8 mouse cellular contexts compared by ENCODE assay signal in genomic region chr11:93531029-93531680, GRCm38 (mm10).
A peak's percentile ranks its signal among the peaks of the same experiment; 100 is the strongest.
DNase-seq lines count a peak whose midpoint lies in the region; ATAC-seq and TF ChIP-seq lines count a peak whose summit lies in the region.

No protein-coding gene starts in this region.

- no peaks in the 10 kb centered on the region for H3K79me2 ChIP-seq in heart, adult 2 months (replicated peaks; ENCODE audit: control insufficient read depth, insufficient read depth, low read length)

- H3K4me3 ChIP-seq in heart, adult 2 months = no peak overlapping the region
- H3K4me3 ChIP-seq in stomach, embryonic 14.5 days (ENCODE audit: low read depth, low read length) = no peak overlapping the region

- TF ChIP-seq EP300 in heart, adult 2 months (IDR thresholded peaks at IDR 0.05; ENCODE audit: insufficient read depth, low read depth, low read length) = no peak

- TF ChIP-seq POLR2A in heart, adult 2 months (IDR thresholded peaks at IDR 0.05; ENCODE audit: insufficient read depth, low read depth, low read length) = no peak

- no peaks in the 10 kb centered on the region for H3K27me3 ChIP-seq in heart, adult 2 months (ENCODE audit: control insufficient read depth, insufficient read depth, low read length)
- H3K27me3 ChIP-seq in stomach, embryonic 14.5 days (ENCODE audit: control insufficient read depth, insufficient read depth, low read length) = no peaks in the 10 kb centered on the region

- no peak for TF ChIP-seq CTCF in heart, adult 2 months (IDR thresholded peaks at IDR 0.05)

- ATAC-seq in stomach, embryonic 14.5 days (ENCODE audit: insufficient number of reproducible peaks, insufficient read depth, low FRiP score, low read depth) = 0 out of 2 replicates have a peak, but pooled peaks have one; percentile 53

- no peak overlapping the region for H3K27ac ChIP-seq in heart, adult 2 months
- no peak overlapping the region for H3K27ac ChIP-seq in stomach, embryonic 14.5 days (ENCODE audit: low read length)

- H3K4me2 ChIP-seq in stomach, embryonic 14.5 days (replicated peaks; ENCODE audit: low read depth, low read length) = no peak overlapping the region

- H3K36me3 ChIP-seq in heart, adult 2 months (ENCODE audit: control insufficient read depth, insufficient read depth, low read length) = no peaks in the 10 kb centered on the region
- no peaks in the 10 kb centered on the region for H3K36me3 ChIP-seq in stomach, embryonic 14.5 days (ENCODE audit: control insufficient read depth, insufficient read depth, low read length)

- H3K9ac ChIP-seq in heart, adult 2 months (ENCODE audit: low read depth, low read length) = no peak overlapping the region
- H3K9ac ChIP-seq in stomach, embryonic 14.5 days (replicated peaks; ENCODE audit: low read depth, low read length) = no peak overlapping the region

- 9% methylated on average over 7 of the region's 7 CpGs for WGBS in heart, adult 2 months
- 51% methylated on average over 7 of the region's 7 CpGs for WGBS in stomach, embryonic 14.5 days

- no peaks in the 10 kb centered on the region for H3K4me1 ChIP-seq in heart, adult 2 months (ENCODE audit: control insufficient read depth, insufficient read depth, low read length)
- no peaks in the 10 kb centered on the region for H3K4me1 ChIP-seq in stomach, embryonic 14.5 days (ENCODE audit: control insufficient read depth, insufficient read depth, low read length)

- intact Hi-C loops in heart, adult 2 months (cut with DNase I) = no loop called here

- H3K9me3 ChIP-seq in stomach, embryonic 14.5 days (ENCODE audit: control insufficient read depth, low read depth, low read length) = no peaks in the 10 kb centered on the region

- peak; percentile 8 for DNase-seq in right cerebral cortex, postnatal 4 days
- DNase-seq in right cerebral cortex, adult 2 months (ENCODE audit: low spot score in 2 of 2) = no peak
- DNase-seq in cerebellum, adult 11-12 months = peak; percentile 90
- peak; percentile 41 to 64 for DNase-seq in heart, adult 2 months
- DNase-seq in kidney, postnatal 36 days = peak; percentile 56 to 82
- DNase-seq in left cerebral cortex, adult 9 months (ENCODE audit: low spot score in 2 of 2) = no peak
- no peak for DNase-seq in left cerebral cortex, adult 8-10 months (ENCODE audit: low spot score in 2 of 2)

Comparison
In these comparisons a context has a peak if more than half of its experiments do, and no peak if none do; other contexts are left out.
1. DNase-seq: peak in right cerebral cortex, postnatal 4 days (single experiment), cerebellum, adult 11-12 months (single experiment), heart, adult 2 months (2 of 2) and kidney, postnatal 36 days (2 of 2); none in right cerebral cortex, adult 2 months (0 of 2), left cerebral cortex, adult 9 months (0 of 2) and left cerebral cortex, adult 8-10 months (0 of 2).